ENCODE assay signal across 23 mouse cellular contexts in genomic region chr5:5483254-5483858, GRCm38 (mm10). TPM values are rescaled to one million over a fixed set of nuclear protein-coding genes. Genes with fewer than 3 reads are reported as not detected.
"Had no signal": no experiment of that assay in that cellular context is flagged by ENCODE, and none has a peak within 500 bp of the region (broad histone marks: within the 10 kb centered on the region; RNA-seq: fewer than 3 reads in every experiment).

No protein-coding gene starts in this region.

- H3K4me2 ChIP-seq: liver, embryonic 11.5 days; liver, embryonic 15.5 days; midbrain, embryonic 13.5 days had no signal

- H3K9ac ChIP-seq: liver, embryonic 15.5 days; midbrain, embryonic 13.5 days had no signal

- DNase-seq: kidney, adult 8-10 months; kidney, postnatal 36 days; layer of hippocampus, adult 9-11 months; layer of hippocampus, postnatal 36 days; left cerebral cortex, postnatal 4 days; lung, adult 2 months; lung, postnatal 36 days; right cerebral cortex, adult 18-20 months; right cerebral cortex, postnatal 25 days; thymus, adult 18-20 months; thymus, postnatal 25 days had no signal

- H3K9me3 ChIP-seq: liver, embryonic 15.5 days; midbrain, embryonic 13.5 days had no signal

- H3K4me3 ChIP-seq: liver, embryonic 15.5 days; midbrain, embryonic 13.5 days had no signal

- H3K36me3 ChIP-seq: liver, embryonic 15.5 days; midbrain, embryonic 13.5 days had no signal

- ATAC-seq: intestine, postnatal 0 days; lung, postnatal 0 days; midbrain, embryonic 13.5 days had no signal

- H3K27me3 ChIP-seq: liver, embryonic 15.5 days; midbrain, embryonic 13.5 days had no signal

- H3K27ac ChIP-seq: kidney, postnatal 0 days; liver, embryonic 15.5 days; midbrain, embryonic 13.5 days had no signal

- H3K4me1 ChIP-seq: liver, embryonic 15.5 days; midbrain, embryonic 13.5 days had no signal

RNA-seq across cellular contexts. Expression of gene 1700015F17Rik, which starts 4.4 kb away (rescaled TPM):
- total RNA-seq: layer of hippocampus, adult 18-20 months; layer of hippocampus, postnatal 36 days; left cerebral cortex, postnatal 4 days; megakaryocyte progenitor cell, adult 5-6 weeks; midbrain, postnatal 0 days had no signal
- polyA plus RNA-seq: intestine, postnatal 0 days; kidney, postnatal 0 days; liver, embryonic 11.5 days; liver, embryonic 15.5 days; lung, adult 2 months; lung, postnatal 0 days; midbrain, embryonic 13.5 days; neural tube, embryonic 11.5 days; small intestine, adult 2 months; stomach, embryonic 14.5 days had no signal
